Mouse (Mus musculus): ENCODE results near the gene Usp47. TPM values are rescaled to one million over a fixed set of nuclear protein-coding genes. Genes with fewer than 3 reads are reported as not detected.

The Usp47 gene
- polyA plus RNA-seq, 2 experiments from 2014 or later: 16.1 to 23.4 TPM

- no peak for ATAC-seq
Measured at GRCm38 (mm10) chr7:112125625-112126260, 102.4 kb downstream of the Usp47 start.

DNA sequence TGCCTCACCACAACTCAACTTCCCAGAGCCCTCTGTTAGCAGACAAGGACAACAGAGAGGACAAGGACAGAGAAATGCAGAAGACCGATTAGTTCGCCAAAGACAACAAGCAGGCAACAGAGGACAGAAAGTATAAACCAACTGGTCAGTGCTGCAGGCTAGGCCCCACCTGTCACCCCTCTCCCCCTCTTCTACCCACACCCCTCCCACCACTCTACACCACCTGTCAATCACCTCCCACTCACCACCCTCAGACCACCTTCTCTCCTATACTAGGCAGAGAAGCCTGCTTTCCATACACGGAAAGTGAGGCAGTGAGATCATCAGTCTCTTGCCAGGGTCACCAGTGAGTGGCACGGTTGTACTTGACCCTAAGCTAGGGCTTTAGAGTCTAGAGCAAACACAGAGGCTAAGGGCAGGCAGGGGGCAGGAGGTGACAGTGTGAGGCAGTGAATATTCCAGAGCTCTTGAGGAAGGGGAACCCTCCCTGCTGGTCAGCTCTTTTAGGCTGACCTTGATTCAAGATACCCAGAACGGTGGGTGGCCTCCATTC lies 103.9 kb downstream of the Usp47 start:
- no peak for ATAC-seq

- no peak for ATAC-seq
Measured at GRCm38 (mm10) chr7:112127954-112128353, 104.7 kb downstream of the Usp47 start.

- ATAC-seq: no peak
Measured at GRCm38 (mm10) chr7:112128810-112129209, 105.5 kb downstream of the Usp47 start.

DNA sequence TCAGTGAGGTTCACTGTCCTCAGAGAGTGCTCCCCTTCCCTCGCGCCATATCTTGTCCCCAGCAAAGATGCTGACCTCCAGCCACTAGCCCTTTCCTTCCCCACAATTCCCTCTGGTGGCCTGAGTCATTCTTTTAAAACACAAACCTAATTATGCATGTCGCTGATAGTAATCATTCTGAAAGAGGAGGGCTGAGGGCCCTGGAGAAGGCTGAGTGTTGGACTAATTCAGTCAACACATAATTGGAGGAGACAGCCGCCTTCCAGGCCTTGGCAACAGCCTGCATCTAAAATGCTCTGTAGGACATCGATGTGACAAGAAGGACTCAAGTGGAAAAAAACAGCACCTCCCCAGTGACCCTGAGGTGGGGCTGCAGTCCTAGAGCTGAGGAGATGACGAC lies 106.5 kb downstream of the Usp47 start:
- ATAC-seq: no peak

DNA sequence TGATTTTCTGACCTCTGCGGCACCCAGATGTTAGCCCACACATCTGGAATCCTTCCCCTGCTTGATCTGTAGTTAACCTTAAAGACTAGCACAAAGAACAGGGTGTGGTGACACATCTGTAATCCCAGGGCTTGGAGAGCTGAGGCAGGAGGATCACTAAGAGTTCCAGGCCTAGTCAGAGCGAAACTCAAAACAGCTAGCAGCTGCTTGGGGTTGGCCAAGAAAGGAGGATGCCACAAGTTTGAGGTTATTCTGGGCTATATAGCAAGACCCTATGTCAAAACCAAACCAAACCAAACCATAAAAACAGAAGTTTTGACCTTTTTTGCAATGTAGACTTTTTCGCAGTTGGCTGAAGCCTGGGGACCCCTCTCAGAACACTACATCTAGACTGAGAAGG lies 107.4 kb downstream of the Usp47 start:
- ATAC-seq: no peak

DNA sequence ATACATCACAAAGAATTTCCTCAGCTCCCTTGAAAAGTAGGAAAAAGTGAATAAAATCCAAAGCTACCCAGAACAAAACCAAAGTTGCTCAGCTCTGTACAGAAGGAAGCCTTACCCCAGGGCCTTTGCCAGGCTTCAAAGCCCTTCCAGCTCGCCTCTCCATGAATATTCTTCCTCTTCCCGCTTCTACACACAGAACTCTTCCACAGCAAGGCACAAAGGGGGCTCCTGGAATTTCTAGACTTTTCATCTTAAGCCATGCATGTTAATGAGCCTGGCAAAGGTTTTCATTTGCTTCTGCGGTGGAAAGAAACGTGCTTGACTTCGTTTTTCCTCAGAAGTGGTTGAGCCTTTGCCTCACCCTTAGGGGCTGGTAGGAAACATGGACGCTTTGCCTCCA lies 108.7 kb downstream of the Usp47 start:
- ATAC-seq: no peak

DNA sequence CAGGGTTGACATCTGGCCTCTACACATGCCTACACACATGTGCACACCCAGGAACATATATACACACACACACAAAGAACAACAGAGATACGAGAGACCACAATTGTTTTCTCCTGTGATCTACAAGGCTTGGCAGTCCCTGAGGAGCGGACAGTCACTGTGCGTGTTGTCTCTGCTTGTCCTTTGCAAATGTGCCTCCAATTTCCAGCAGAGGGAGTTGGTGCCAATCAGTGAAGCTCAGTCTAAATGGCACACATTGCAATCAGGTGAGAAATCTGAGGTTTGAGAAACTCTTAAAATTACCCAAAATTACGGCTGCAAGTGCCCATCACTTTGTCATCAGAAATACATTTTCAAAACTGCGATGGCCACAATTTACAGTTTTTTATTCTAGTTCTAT lies 110.0 kb downstream of the Usp47 start:
- ATAC-seq: no peak

DNA sequence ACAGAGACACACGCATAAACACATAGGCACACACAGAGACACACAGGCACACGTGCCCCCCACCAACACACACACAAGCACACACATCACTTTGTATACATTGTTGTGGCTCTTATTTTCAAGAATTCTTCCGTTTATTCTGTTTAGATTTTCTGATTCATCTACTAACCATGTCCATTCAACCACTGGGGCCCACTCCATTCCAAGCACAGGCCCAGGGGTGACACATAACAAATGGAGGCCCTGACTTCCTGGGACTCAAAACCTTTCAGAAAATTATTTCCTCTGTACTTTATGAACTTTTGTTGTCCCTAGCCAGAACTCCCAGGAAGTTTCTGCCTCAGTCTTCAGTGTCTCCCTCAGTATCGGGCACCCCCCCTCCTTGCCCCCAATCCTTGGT lies 111.9 kb downstream of the Usp47 start:
- ATAC-seq: no peak

GRCm38 (mm10) chr7:112136537-112136936 lies 113.2 kb downstream of the Usp47 start:
- no peak for ATAC-seq

- ATAC-seq: no peak
Measured at GRCm38 (mm10) chr7:112138168-112138508, 114.8 kb downstream of the Usp47 start.

GRCm38 (mm10) chr7:112138509-112139405 lies 115.5 kb downstream of the Usp47 start:
- no peak for ATAC-seq

GRCm38 (mm10) chr7:112140725-112141124 lies 117.4 kb downstream of the Usp47 start:
- ATAC-seq: no peak

DNA sequence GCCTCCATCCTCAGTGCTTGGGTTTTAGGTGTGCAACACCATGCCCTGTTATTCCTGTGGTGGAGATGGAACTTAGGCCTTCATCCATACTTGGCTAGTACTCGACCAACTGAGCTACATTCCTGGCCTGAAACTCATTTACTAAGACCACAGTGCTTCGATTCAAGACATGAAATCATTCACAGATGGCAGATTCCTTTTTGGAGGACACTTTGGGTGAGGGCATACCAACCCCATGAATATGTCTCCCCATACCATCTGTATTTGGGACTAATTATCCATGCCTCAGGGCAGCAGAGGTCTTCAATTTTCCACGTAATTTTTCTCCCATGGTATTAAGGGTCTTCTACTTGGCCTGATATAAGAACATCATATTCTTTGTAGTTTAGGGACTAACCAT lies 119.3 kb downstream of the Usp47 start:
- ATAC-seq: no peak

- ATAC-seq: peak; percentile 26
Measured at GRCm38 (mm10) chr7:112143090-112143500, 119.8 kb downstream of the Usp47 start.

GRCm38 (mm10) chr7:112143978-112144377 lies 120.7 kb downstream of the Usp47 start:
- no peak for ATAC-seq

DNA sequence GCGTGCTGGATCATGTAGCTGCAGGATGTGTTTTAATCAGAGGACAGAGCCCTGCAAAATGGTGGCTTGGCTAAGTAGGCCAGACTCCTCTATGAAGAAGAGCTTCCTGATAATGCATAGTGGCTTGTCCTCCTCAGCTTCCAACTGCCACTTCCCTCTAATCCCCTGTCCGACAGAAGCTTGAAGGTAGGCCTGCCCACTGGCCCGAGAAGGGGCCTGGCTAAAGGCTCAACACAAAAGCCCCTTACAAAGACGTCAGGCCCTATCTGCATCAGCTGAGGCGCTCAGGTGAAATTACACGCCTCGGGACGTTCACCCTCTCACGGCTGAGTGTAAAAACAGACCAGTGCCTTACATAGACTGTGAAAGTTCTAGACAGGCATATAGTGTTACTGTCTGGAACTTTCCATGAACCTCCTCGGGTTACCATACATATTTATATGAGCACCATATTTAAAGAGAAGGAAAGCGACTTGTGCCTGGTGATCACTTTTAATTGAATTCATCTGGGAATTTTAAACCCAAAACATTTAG lies 121.4 kb downstream of the Usp47 start:
- ATAC-seq: no peak

DNA sequence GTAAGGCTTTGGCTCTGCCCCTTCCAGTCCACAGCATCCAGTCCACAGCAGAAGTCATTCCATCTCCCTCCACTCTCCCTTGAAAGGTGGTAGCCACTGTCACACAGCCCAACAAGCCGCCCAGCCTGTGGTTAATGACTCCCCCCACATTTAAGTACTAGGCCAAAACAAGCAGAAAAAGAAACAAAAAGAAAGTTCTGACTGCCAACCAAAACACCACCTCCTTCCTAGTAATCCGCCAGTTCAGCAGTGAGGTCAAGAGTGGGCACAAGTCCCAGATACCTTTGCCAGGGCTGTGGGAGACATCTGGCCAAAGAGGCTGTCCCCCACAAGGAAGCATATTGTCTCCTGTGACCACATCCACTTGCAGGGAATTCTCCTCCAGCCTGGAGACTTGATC lies 124.7 kb downstream of the Usp47 start:
- no peak for ATAC-seq

GRCm38 (mm10) chr7:112149113-112149512 lies 125.8 kb downstream of the Usp47 start:
- ATAC-seq: no peak

- ATAC-seq: no peak
Measured at GRCm38 (mm10) chr7:112154445-112154844, 131.1 kb downstream of the Usp47 start.

DNA sequence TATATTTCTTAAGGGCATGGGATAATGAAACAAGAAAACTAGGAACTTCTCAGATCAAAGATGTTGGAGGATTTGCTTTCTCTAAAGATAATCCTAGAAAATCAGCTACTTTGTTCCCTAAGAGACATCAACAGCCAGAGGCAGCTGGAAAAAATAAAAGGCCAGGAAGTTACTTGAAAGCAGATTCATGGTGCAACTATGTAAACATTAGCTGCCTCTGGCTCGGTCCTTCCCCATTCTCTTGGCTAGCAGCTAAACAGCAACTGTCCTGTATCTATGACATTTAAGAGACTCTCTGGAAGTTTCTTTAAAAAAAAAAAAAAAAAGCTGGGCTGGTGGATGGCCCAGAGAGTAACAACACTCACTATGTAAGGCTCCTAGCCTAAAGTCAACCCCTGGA lies 131.9 kb downstream of the Usp47 start:
- no peak for ATAC-seq

GRCm38 (mm10) chr7:112157584-112158315 lies 134.4 kb downstream of the Usp47 start:
- no peak for ATAC-seq

- ATAC-seq: no peak
Measured at GRCm38 (mm10) chr7:112158316-112158741, 135.0 kb downstream of the Usp47 start.

Measured in CD4-positive, CD25-positive, alpha-beta regulatory T cell, adult 4 months (primary cell).